Mouse (Mus musculus): ENCODE measurements at regions not wholly inside any gene's neighbourhood (a gene's known extent, or its start where the extent isn't known, plus 50 kb on each side); places are given as distances from the start of the nearest gene placed in this dataset.

DNA sequence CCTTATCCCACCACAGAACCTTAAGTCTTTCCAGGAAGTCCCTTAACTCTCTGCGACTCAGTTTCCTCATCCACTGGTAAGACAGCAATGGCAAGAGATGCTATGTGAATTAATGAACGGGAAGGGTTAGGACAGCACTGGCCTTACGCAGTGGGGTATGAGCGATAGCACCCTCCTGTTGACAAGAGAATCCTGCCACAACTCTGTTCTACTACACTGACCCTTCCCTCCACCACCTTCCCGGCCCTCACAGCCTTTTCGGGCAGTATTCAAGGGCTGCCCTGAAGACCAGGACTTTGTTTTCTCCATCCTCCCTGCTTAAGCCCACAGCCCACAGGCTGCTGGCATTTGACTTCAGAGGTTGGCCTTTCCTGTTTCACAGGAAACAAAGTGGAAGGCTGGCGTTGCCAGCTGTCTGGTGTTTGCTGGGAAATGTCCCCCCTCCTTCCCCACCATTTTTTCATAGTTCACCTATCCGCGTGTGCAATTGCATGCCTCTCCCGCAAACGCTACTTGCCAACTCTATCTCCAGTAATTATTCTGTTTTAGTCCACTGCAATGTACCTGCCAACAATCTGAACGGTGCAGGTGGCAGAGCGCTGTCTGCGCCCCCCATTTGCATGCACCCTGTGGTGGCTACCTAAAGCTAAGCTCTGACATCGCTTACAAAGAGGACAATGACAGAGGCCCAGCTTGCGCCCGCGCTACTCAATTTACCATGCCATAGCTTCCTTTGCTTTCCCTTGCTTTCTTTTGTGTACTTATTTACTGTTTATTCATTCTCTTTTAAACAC lies 251.2 kb upstream of the Sp8 start:
- Histone ChIP-seq H3K9me3 (no peaks in the 10 kb centered on the region), H3K9ac (no peak overlapping the region), H3K4me2 (no peak overlapping the region), H3K4me3 (no peak overlapping the region), H3K27ac (no peak overlapping the region), H3K27me3 (no peaks in the 10 kb centered on the region), H3K36me3 (no peaks in the 10 kb centered on the region), H3K4me1 (0 out of 2 replicates have a peak, but pooled peaks cover 2% of the 10 kb centered on the region)
- 52% methylated on average over 18 of the region's 18 CpGs for WGBS
- ATAC-seq (ENCODE audit: borderline replicate concordance, extremely low read depth, low FRiP score, low TSS enrichment), result no peak

DNA sequence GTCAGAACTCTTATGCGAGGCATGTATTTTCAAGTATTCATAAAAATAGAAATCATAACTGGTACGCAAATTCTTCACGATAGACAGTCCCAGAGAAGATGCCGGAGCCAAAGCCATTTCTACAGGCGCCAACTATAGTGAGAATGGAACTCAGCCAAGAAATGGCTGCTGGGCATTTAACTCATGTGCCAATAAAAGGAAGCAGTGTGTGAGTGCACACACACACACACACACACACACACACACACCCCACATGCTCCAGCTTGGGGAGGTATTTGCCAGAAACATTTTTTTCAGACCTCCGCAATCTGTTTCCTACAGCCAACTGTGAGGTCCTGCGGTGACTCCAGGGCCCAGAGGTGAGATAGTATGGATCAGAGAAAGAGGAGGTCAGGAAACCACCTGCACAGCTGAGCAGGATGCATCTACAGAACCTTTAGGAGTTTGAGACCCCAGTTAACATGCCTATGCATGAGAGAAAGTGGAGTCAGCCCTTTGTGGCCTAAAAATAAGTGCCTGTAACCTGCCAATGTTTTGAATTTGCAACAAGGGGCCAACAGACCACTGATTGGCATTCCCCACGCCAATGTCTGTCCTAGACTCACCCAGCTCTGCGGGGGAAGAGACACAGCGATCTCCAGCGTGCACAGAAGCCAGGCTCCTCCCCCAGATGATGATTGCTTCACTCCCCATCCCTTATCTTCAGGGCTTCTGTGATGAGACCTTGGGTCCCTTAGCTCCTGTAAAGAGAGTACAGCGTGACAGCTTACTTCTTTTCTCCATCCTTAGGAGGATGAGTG lies 262.1 kb upstream of the Sp8 start:
- no peaks in the 10 kb centered on the region for H3K27me3 ChIP-seq
- H3K4me2 ChIP-seq, result no peak overlapping the region
- ATAC-seq (ENCODE audit: borderline replicate concordance, extremely low read depth, low FRiP score, low TSS enrichment), result peak; percentile 19; the same call in 1 of the 2 replicates
- H3K36me3 ChIP-seq, result no peaks in the 10 kb centered on the region
- WGBS, result 61% methylated on average over 12 of the region's 12 CpGs
- H3K9me3 ChIP-seq, result no peaks in the 10 kb centered on the region
- no peak overlapping the region for H3K9ac ChIP-seq
- no peak overlapping the region for H3K27ac ChIP-seq
- no peak overlapping the region for H3K4me3 ChIP-seq
- no peaks in the 10 kb centered on the region for H3K4me1 ChIP-seq

DNA sequence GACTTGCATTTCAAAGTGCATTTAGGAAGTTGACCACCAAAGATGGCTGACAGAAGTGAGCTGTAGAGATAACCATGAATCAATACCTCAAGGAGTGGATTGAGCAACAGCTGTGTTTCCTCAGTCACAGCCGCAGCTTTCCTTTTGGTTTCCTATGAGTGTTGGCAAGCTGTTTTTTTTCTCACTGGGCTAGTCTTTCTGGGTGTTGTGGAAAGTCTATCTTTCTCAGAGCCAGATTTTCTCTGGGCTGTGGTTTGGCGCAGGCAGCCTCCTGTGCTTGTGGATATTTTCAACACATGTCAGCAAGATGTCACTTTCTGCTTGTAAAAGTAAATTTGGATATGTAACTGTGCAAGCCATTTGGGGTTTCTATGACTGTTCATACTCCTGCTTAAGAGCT lies 268.6 kb upstream of the Sp4 start:
- 35% methylated on average over 2 of the region's 2 CpGs for WGBS
- Histone ChIP-seq H3K27me3 (no peaks in the 10 kb centered on the region), H3K36me3 (no peaks in the 10 kb centered on the region), H3K9ac (no peak overlapping the region), H3K4me1 (peaks cover 8% of the 10 kb centered on the region), H3K27ac (no peak overlapping the region), H3K9me3 (no peaks in the 10 kb centered on the region), H3K4me3 (no peak overlapping the region), H3K4me2 (no peak overlapping the region)
- ATAC-seq (ENCODE audit: borderline replicate concordance, extremely low read depth, low FRiP score, low TSS enrichment), result peak; percentile 78; the same call in 1 of the 2 replicates

DNA sequence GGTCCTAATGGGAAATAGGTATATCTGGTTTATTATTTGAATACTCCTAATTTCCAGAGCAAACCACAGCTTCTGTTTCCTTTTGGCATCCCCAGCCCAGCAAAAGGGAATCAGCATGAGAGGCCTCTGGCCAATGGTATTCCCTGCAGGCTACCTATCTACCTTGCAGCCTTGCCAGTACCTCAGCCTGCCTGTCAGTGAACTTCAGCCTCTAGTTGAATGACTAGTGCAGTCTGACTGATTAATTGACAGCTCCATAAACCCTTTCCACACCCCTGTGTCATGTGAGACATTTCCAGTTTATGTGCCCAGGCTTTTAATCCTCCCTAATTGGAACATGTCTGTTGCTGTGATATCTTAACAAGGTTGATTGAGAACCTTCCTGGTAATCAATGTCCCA lies 265.4 kb upstream of the Sp4 start:
- H3K27ac ChIP-seq, result no peak overlapping the region
- peaks cover 21% of the 10 kb centered on the region for H3K4me1 ChIP-seq
- no peaks in the 10 kb centered on the region for H3K9me3 ChIP-seq
- H3K27me3 ChIP-seq, result no peaks in the 10 kb centered on the region
- H3K9ac ChIP-seq, result no peak overlapping the region
- no peak overlapping the region for H3K4me3 ChIP-seq
- H3K36me3 ChIP-seq, result no peaks in the 10 kb centered on the region
- ATAC-seq (ENCODE audit: borderline replicate concordance, extremely low read depth, low FRiP score, low TSS enrichment), result no peak
- H3K4me2 ChIP-seq, result no peak overlapping the region

DNA sequence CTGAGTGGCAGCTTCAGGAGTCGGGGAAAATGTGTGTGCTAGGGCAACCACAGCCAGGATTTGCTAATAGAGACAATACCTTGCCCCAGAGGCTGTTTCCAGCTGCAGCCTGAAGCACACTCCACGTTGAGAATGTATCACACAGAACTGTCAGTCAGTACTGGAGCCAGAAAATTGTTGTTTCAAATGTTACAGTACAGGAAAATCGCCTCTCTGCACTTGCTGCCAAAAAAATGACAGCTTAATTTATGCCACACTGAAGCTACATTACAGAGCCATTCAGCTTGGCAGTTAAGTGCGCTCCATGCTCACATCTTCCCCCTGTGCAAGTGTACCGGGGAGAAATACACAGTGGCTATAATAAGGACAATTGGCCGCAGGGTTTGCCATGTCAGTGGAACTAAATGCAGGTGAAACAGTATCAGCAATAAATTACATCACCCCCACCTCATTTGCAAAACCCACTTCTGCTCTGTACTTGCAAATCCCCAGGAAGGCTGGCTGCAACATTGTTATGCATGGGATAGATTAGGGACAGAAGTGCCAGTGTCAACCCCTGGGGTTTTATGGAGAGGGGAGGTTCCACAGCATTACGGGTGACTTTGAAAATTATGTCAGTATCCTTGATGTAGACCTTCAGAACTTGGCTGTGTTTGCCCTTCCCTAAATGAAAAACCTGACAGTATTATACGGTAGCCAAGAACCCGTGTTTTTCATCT lies 263.3 kb upstream of the Sp4 start:
- Histone ChIP-seq H3K36me3 (no peaks in the 10 kb centered on the region), H3K4me2 (no peak overlapping the region), H3K27me3 (no peaks in the 10 kb centered on the region), H3K9me3 (no peaks in the 10 kb centered on the region), H3K4me1 (peaks cover 13% of the 10 kb centered on the region), H3K9ac (no peak overlapping the region), H3K27ac (no peak overlapping the region), H3K4me3 (no peak overlapping the region)
- WGBS, result 29% methylated on average over 9 of the region's 9 CpGs
- ATAC-seq (ENCODE audit: borderline replicate concordance, extremely low read depth, low FRiP score, low TSS enrichment), result peak; percentile 70; the same call in 1 of the 2 replicates

DNA sequence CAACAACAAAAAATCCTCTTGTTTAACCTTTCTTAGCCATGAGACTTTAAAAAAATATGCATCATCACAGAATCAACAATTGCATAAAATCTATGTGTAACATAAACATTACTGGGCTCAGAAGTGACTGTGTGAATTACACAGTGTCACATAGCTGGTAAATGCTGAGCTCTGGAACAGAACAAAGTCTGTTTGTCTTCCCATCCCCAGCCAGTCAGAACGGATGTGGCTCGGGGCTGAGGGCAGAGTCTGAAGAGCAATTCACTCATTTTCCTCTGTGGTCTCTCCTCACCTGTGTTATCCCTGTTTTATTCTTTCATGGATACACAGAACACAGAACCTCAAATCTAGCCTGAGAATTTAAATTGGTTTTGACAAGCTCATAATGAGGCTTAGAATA lies 261.0 kb upstream of the Sp4 start:
- no peak overlapping the region for H3K4me2 ChIP-seq
- no peak overlapping the region for H3K9ac ChIP-seq
- peaks cover 13% of the 10 kb centered on the region for H3K4me1 ChIP-seq
- 14% methylated on average over 2 of the region's 2 CpGs for WGBS
- no peak overlapping the region for H3K4me3 ChIP-seq
- no peaks in the 10 kb centered on the region for H3K36me3 ChIP-seq
- no peak overlapping the region for H3K27ac ChIP-seq
- no peak for ATAC-seq (ENCODE audit: borderline replicate concordance, extremely low read depth, low FRiP score, low TSS enrichment)
- no peaks in the 10 kb centered on the region for H3K9me3 ChIP-seq
- H3K27me3 ChIP-seq, result no peaks in the 10 kb centered on the region

DNA sequence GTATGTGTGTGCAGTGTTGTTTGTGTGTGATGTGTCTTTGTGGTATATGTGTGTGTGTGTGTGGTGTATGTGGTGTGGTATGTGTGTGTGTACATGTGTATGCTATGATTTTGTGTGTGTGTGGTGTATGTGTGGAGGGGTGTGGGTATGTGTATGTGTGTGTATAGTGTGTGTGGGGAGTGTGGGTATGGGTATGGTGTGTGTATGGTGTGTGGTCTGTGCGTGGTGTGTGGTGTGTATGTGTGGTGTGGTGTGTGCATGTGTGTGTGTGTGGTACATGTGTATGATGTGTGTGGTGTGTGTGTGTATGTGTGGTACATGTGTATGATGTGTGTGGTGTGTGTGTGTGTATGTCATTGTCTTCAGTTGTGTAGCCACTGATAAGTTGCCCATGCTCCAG lies 247.8 kb upstream of the Sp4 start:
- Histone ChIP-seq H3K27ac (no peak overlapping the region), H3K4me3 (no peak overlapping the region), H3K36me3 (no peaks in the 10 kb centered on the region), H3K9ac (no peak overlapping the region), H3K27me3 (no peaks in the 10 kb centered on the region), H3K4me2 (no peak overlapping the region), H3K9me3 (no peaks in the 10 kb centered on the region), H3K4me1 (no peaks in the 10 kb centered on the region)
- 90% methylated on average over 1 of the region's 1 CpGs for WGBS
- ATAC-seq (ENCODE audit: borderline replicate concordance, extremely low read depth, low FRiP score, low TSS enrichment), result peak; percentile 46; the same call in 1 of the 2 replicates

DNA sequence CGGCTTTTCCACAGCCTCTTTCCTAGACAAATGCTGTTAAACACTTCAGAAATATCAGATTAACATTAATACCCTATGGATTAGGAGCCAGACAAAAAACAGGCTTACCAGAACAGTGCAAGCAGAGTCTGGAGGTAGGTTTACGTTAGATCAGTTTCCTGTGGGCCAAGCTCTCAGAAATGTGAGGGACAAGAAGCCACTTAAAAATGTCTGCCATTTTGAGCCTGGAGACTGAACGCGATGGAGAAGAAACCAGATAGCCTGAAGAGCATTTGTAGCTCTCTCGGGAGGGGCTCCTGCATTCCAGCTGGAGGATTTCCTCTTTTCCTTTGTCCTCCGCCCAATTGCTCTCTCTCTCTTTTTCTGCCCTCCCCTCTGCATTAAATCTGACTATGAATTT lies 239.1 kb upstream of the Sp4 start:
- no peak overlapping the region for H3K4me3 ChIP-seq
- H3K36me3 ChIP-seq, result no peaks in the 10 kb centered on the region
- no peak overlapping the region for H3K4me2 ChIP-seq
- H3K27ac ChIP-seq, result no peak overlapping the region
- 33% methylated on average over 6 of the region's 6 CpGs for WGBS
- H3K27me3 ChIP-seq, result no peaks in the 10 kb centered on the region
- H3K4me1 ChIP-seq, result no peaks in the 10 kb centered on the region
- ATAC-seq (ENCODE audit: borderline replicate concordance, extremely low read depth, low FRiP score, low TSS enrichment), result no peak
- H3K9ac ChIP-seq, result no peak overlapping the region
- no peaks in the 10 kb centered on the region for H3K9me3 ChIP-seq

DNA sequence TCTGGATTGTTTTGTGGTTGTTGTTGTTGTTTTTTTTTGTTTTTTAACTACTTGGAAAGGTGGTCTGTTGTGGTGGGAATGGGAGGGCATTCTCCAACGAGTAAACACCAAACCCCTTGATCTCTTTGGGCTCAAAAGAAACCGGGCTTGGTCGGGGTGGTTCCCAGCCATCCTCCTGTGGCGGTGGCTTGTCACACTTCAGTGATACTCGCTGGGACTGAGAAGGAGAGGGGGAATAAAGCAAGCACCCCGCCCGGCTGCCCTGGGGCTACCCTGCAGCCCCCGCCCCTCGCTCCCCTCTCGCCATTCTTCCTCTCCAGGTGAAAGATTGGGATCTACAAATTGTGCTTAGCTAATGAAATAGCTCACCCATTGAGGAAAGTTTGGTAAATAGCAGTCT lies 229.3 kb upstream of the Sp4 start:
- 9% methylated on average over 10 of the region's 10 CpGs for whole genome bisulfite sequencing
- no peak overlapping the region for H3K27ac ChIP-seq
- H3K9me3 ChIP-seq, result no peaks in the 10 kb centered on the region
- no peaks in the 10 kb centered on the region for H3K36me3 ChIP-seq
- H3K27me3 ChIP-seq, result peaks cover 40% of the 10 kb centered on the region
- H3K4me2 ChIP-seq, result peak overlapping the region; percentile 55
- no peak overlapping the region for H3K9ac ChIP-seq
- H3K4me3 ChIP-seq, result peak overlapping the region; percentile 19
- ATAC-seq (ENCODE audit: borderline replicate concordance, extremely low read depth, low FRiP score, low TSS enrichment), result no peak
- 0 out of 2 replicates have a peak, but pooled peaks cover 4% of the 10 kb centered on the region for H3K4me1 ChIP-seq

DNA sequence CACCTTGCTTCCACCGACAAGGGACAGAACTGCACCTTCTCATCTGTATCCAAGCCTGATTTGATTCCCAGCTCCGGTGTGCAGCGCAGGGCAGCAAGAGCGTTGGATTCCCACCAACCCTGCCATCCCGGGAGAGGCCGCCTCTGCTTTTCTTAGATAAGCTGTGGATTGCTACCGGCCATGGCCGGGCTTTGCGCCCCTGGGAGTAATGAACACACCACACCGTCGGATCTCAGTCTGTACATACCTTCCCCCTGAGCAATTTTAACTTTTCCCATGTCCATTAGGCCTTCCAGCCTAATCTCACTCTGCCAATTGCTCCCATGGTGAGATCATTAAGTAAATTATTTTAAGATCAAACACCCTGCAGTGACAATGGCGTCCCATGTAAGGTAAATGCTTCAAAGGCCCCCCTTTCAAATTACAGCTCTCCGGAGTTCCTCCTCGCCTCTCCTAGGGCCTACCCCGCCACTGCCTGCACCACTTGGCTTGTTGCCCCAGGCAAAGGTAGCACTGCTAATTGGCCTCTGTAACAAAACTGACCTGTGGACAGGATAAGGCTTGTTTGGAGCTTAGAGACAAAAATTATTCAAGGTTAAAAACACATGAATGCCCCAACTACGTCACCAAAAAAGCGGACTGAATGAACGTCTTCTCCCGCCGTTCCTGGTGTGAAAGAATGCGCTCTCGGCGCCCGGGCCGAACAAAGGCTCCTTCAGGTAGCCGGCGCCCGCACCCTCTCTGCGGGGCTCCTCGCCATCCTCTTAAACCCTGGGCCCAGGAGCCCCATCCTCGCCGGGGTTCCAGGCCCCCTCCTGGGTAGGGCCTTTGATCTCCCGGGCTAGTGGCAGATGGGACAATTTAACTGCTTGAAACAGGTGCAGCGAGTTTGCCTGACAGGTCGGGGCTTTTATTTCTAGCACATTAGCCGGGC lies 228.5 kb upstream of the Sp4 start:
- Histone ChIP-seq H3K27ac (no peak overlapping the region), H3K9me3 (no peaks in the 10 kb centered on the region), H3K27me3 (peaks cover 40% of the 10 kb centered on the region), H3K4me2 (peak overlapping the region; percentile 55), H3K9ac (no peak overlapping the region; the same call in 1 of the 2 replicates), H3K36me3 (no peaks in the 10 kb centered on the region), H3K4me3 (peak overlapping the region; percentile 19), H3K4me1 (0 out of 2 replicates have a peak, but pooled peaks cover 4% of the 10 kb centered on the region)
- ATAC-seq (ENCODE audit: borderline replicate concordance, extremely low read depth, low FRiP score, low TSS enrichment), result peak; percentile 27; the same call in 1 of the 2 replicates
- 7% methylated on average over 36 of the region's 36 CpGs for WGBS

DNA sequence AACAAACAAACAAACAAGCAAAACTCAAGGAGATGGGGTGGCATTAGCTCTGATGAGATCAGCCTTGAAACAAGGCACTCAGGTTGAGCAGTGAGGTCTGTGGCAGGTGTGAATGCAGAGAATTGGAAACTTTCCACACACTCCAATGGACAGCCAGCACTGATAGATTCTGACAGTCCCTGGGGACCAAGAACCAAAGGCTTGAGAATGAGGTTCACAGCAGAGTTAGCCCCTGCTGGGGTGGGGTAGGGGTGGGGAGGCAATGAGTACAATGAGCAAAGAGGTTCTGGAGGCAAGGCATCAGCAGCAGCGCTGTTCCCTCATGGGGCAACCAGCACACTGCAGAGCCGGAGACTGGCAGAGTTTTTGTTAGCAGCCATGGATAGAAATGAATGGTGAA lies 220.5 kb upstream of the Sp4 start:
- no peak for ATAC-seq (ENCODE audit: borderline replicate concordance, extremely low read depth, low FRiP score, low TSS enrichment)
- no peak overlapping the region for H3K4me2 ChIP-seq
- H3K4me1 ChIP-seq, result no peaks in the 10 kb centered on the region
- no peak overlapping the region for H3K4me3 ChIP-seq
- H3K27ac ChIP-seq, result no peak overlapping the region
- no peaks in the 10 kb centered on the region for H3K9me3 ChIP-seq
- WGBS, result 69% methylated on average over 2 of the region's 2 CpGs
- no peak overlapping the region for H3K9ac ChIP-seq
- no peaks in the 10 kb centered on the region for H3K36me3 ChIP-seq
- H3K27me3 ChIP-seq, result no peaks in the 10 kb centered on the region

All from lung, embryonic 15.5 days (tissue).